Mouse (Mus musculus) limb, embryonic 11.5 days (tissue): Measurements from ENCODE around the gene Pde3a. TPM values are rescaled to one million over a fixed set of nuclear protein-coding genes. Genes with fewer than 3 reads are reported as not detected.

ENCODE experiments used
- ATAC-seq: fragments of 200-750 bp; cut with Nextera tagmentation; 2 replicates; pipeline ENCODE4 v1.8.0; 2017; ENCODE audit warnings: low read depth; ENCODE audit not compliant: insufficient number of reproducible peaks, low FRiP score, low TSS enrichment
- DNase-seq: peaks from one replicate; pipeline ENCODE4 v3.0.0-alpha.2; 2015; ENCODE audit warnings: low spot score
- H3K27ac ChIP-seq: fragments of 300-500 bp; sonication (generic); replicated peaks from 2 replicates; pipeline ENCODE4 v1.5.1; 2014; ENCODE audit warnings: low read depth, mild to moderate bottlenecking, low read length
- H3K27me3 ChIP-seq: fragments of 300-500 bp; sonication (generic); 2 replicates; pipeline ENCODE4 v1.6.1; 2014; ENCODE audit warnings: mild to moderate bottlenecking, low read length, mixed read lengths; ENCODE audit not compliant: control insufficient read depth, insufficient read depth
- H3K36me3 ChIP-seq: fragments of 300-500 bp; sonication (generic); 2 replicates; pipeline ENCODE4 v1.6.1; 2014; ENCODE audit warnings: mild to moderate bottlenecking, low read length, moderate library complexity, mixed read lengths; ENCODE audit not compliant: control insufficient read depth, insufficient read depth
- H3K4me1 ChIP-seq: fragments of 300-500 bp; sonication (generic); 2 replicates; pipeline ENCODE4 v1.6.1; 2014; ENCODE audit warnings: low read length, mixed read lengths; ENCODE audit not compliant: control insufficient read depth, insufficient read depth
- H3K4me2 ChIP-seq: fragments of 300-500 bp; sonication (generic); 2 replicates; pipeline ENCODE4 v1.6.1; 2014; ENCODE audit warnings: low read depth, mild to moderate bottlenecking, moderate library complexity; ENCODE audit not compliant: severe bottlenecking
- H3K4me3 ChIP-seq: fragments of 300-500 bp; sonication (generic); 2 replicates; pipeline ENCODE4 v1.5.1; 2014; ENCODE audit warnings: low read depth, low read length
- H3K9ac ChIP-seq: fragments of 300-500 bp; sonication (generic); 2 replicates; pipeline ENCODE4 v1.6.1; 2014; ENCODE audit warnings: mild to moderate bottlenecking, low read length
- H3K9me3 ChIP-seq: fragments of 300-500 bp; sonication (generic); 2 replicates; pipeline ENCODE4 v1.6.1; 2016; ENCODE audit warnings: low read length; ENCODE audit not compliant: control insufficient read depth
- WGBS: fragments of 180-500 bp; shearing (Covaris S2); extraction: QIAGEN DNeasy Blood & Tissue Kit; methylation state at CpG from one replicate; pipeline ENCODE4 v1.1.7; 2014; 5-methylcytosine and 5-hydroxymethylcytosine counted together
- polyA plus RNA-seq: library from polyadenylated mRNA; unstranded; fragments of >200 nt; fragmentation: Nextera tagmentation; extraction: Ambion mirVana; gene quantifications from 2 replicates; pipeline ENCODE4 v1.2.1, GENCODE M21; 2014

Gene Pde3a
- polyA plus RNA-seq, 1 experiment from 2014 or later: 3.3 TPM

- H3K4me2 ChIP-seq: no peak overlapping the region
- DNase-seq (no peak), ATAC-seq (no peak)
- H3K9me3 ChIP-seq: no peaks in the 10 kb centered on the region
- WGBS: 56% methylated on average over 2 of the region's 2 CpGs
- H3K27me3 ChIP-seq: no peaks in the 10 kb centered on the region
- H3K9ac ChIP-seq: no peak overlapping the region
- H3K4me1 ChIP-seq: no peaks in the 10 kb centered on the region
- H3K27ac ChIP-seq: no peak overlapping the region
- H3K4me3 ChIP-seq: no peak overlapping the region
- no peaks in the 10 kb centered on the region for H3K36me3 ChIP-seq
These were observed 154.9 kb downstream of the Pde3a start for GRCm38 (mm10) chr6:141403943-141404342.

- WGBS: 77% methylated on average over 7 of the region's 7 CpGs
- DNase-seq (no peak), ATAC-seq (no peak)
- Histone ChIP-seq H3K27ac (no peak overlapping the region), H3K9me3 (no peaks in the 10 kb centered on the region), H3K36me3 (no peaks in the 10 kb centered on the region), H3K9ac (no peak overlapping the region), H3K4me3 (no peak overlapping the region), H3K4me2 (no peak overlapping the region), H3K4me1 (no peaks in the 10 kb centered on the region), H3K27me3 (no peaks in the 10 kb centered on the region)
These were observed 155.6 kb downstream of the Pde3a start for GRCm38 (mm10) chr6:141404649-141405048.

- H3K4me2 ChIP-seq: no peak overlapping the region
- no peaks in the 10 kb centered on the region for H3K36me3 ChIP-seq
- no peak overlapping the region for H3K9ac ChIP-seq
- no peaks in the 10 kb centered on the region for H3K4me1 ChIP-seq
- ATAC-seq (no peak), DNase-seq (no peak)
- no peak overlapping the region for H3K4me3 ChIP-seq
- H3K27me3 ChIP-seq: no peaks in the 10 kb centered on the region
- H3K9me3 ChIP-seq: no peaks in the 10 kb centered on the region
- 38% methylated on average over 5 of the region's 5 CpGs for WGBS
- no peak overlapping the region for H3K27ac ChIP-seq
These were observed 156.4 kb downstream of the Pde3a start for GRCm38 (mm10) chr6:141405496-141405895.

DNA sequence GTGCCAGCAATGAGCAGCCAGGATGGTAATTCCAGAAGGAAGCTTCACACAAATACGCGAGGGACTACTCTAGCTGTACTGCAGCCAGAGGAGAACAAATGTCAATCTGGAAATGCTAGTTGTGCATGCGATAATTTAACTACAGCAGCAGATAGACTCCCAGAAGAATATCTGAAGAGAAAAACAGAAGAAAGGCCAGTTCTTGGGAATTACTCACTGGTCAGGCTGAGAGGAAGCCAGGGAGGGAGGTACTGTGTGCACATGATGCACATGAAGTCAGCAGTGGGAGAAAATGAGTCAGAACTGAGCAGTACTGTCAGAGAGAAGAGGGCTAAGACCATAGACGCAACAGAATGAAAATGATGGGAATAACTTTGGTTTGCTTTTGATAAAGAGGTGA is 159.7 kb downstream of the Pde3a start:
- Histone ChIP-seq H3K9ac (no peak overlapping the region), H3K4me2 (no peak overlapping the region), H3K27ac (no peak overlapping the region), H3K4me1 (no peaks in the 10 kb centered on the region), H3K27me3 (no peaks in the 10 kb centered on the region), H3K4me3 (no peak overlapping the region), H3K9me3 (no peaks in the 10 kb centered on the region), H3K36me3 (no peaks in the 10 kb centered on the region)
- 91% methylated on average over 4 of the region's 4 CpGs for WGBS
- DNase-seq (no peak), ATAC-seq (no peak)

GRCm38 (mm10) chr6:141410836-141411235 is 161.8 kb downstream of the Pde3a start:
- no peak overlapping the region for H3K27ac ChIP-seq
- no peak overlapping the region for H3K4me3 ChIP-seq
- no peak for ATAC-seq
- no peaks in the 10 kb centered on the region for H3K9me3 ChIP-seq
- H3K9ac ChIP-seq: no peak overlapping the region
- H3K4me2 ChIP-seq: no peak overlapping the region
- DNase-seq: no peak
- no peaks in the 10 kb centered on the region for H3K36me3 ChIP-seq
- WGBS: 95% methylated on average over 5 of the region's 5 CpGs
- no peaks in the 10 kb centered on the region for H3K27me3 ChIP-seq
- no peaks in the 10 kb centered on the region for H3K4me1 ChIP-seq

DNA sequence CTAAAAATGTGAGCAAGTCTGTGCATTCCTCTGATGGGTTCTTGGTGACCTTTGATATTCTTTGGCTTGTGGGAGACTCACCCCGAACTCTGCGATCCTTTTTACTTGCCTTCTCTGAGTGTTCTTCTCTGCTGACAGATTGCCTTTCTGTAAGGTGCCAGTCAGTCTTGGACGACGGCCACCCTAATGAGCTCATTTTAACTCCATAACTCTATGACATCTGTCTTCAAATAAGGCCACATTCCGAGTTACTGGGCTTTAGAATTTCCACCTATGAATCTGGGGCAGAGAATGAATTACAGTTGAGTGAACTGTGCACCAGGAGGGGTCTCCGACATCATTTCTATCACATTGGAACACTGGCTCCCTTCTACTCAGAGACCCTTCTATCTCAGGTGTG is 176.0 kb downstream of the Pde3a start:
- ATAC-seq (no peak), DNase-seq (no peak)
- 86% methylated on average over 6 of the region's 6 CpGs for WGBS
- Histone ChIP-seq H3K9ac (no peak overlapping the region), H3K4me1 (no peaks in the 10 kb centered on the region), H3K27me3 (no peaks in the 10 kb centered on the region), H3K4me3 (no peak overlapping the region), H3K36me3 (no peaks in the 10 kb centered on the region), H3K4me2 (no peak overlapping the region), H3K27ac (no peak overlapping the region), H3K9me3 (no peaks in the 10 kb centered on the region)

- ATAC-seq: no peak
- WGBS: 89% methylated on average over 4 of the region's 4 CpGs
These were observed 179.5 kb downstream of the Pde3a start for GRCm38 (mm10) chr6:141428587-141428986.

DNA sequence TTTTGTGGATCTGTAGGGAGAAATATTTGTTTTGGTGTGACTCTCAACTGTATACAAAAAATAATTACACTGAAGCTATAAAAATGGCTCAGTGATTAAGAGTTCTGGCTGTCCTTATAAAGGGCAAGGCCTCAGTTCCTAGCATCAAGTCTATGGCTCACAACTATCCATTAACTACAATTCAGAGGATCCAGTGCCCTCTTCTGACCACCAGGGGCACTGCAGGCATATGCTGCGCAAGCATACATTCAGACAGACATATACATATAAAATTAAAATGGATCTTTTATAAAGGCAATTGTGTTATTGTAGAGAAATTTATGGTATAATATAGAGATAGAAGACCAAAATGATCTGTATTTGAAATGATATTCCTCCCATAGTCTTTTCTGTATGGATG is 181.1 kb downstream of the Pde3a start:
- no peaks in the 10 kb centered on the region for H3K9me3 ChIP-seq
- no peak for ATAC-seq
- no peak overlapping the region for H3K27ac ChIP-seq
- 94% methylated on average over 1 of the region's 1 CpGs for WGBS
- H3K4me3 ChIP-seq: no peak overlapping the region
- H3K9ac ChIP-seq: no peak overlapping the region
- no peak overlapping the region for H3K4me2 ChIP-seq
- no peaks in the 10 kb centered on the region for H3K36me3 ChIP-seq
- DNase-seq: no peak
- no peaks in the 10 kb centered on the region for H3K27me3 ChIP-seq
- peaks cover 10% of the 10 kb centered on the region for H3K4me1 ChIP-seq

More at GRCm38 (mm10) chr6:141428587-141428986, 179.5 kb downstream of the Pde3a start:
- Histone ChIP-seq H3K9ac (no peak overlapping the region), H3K4me3 (no peak overlapping the region), H3K27ac (no peak overlapping the region), H3K9me3 (no peaks in the 10 kb centered on the region), H3K4me2 (no peak overlapping the region), H3K36me3 (no peaks in the 10 kb centered on the region), H3K27me3 (no peaks in the 10 kb centered on the region), H3K4me1 (no peaks in the 10 kb centered on the region)
- DNase-seq: no peak

- no peaks in the 10 kb centered on the region for H3K27me3 ChIP-seq
- H3K4me3 ChIP-seq: no peak overlapping the region
- H3K4me2 ChIP-seq: no peak overlapping the region
- 88% methylated on average over 13 of the region's 13 CpGs for WGBS
- no peak overlapping the region for H3K27ac ChIP-seq
- H3K4me1 ChIP-seq: peaks cover 10% of the 10 kb centered on the region
- no peaks in the 10 kb centered on the region for H3K9me3 ChIP-seq
- H3K9ac ChIP-seq: no peak overlapping the region
- DNase-seq: no peak
- no peaks in the 10 kb centered on the region for H3K36me3 ChIP-seq
- no peak for ATAC-seq
These were observed 183.4 kb downstream of the Pde3a start for GRCm38 (mm10) chr6:141432271-141432974.
